Comparison of ENCODE assay signal across 13 mouse cellular contexts in genomic region chr1:135475571-135475895, GRCm38 (mm10). TPM values are rescaled to one million over a fixed set of nuclear protein-coding genes. Genes with fewer than 3 reads are reported as not detected.
DNase-seq lines count a peak whose midpoint lies in the region; ATAC-seq and TF ChIP-seq lines count a peak whose summit lies in the region.
"Had no signal": no experiment of that assay in that cellular context is flagged by ENCODE, and none has a peak within 500 bp of the region (broad histone marks: within the 10 kb centered on the region; RNA-seq: fewer than 3 reads in every experiment).

No protein-coding gene starts in this region.

- no peak for ATAC-seq in forebrain, postnatal 0 days
- no peak for ATAC-seq in forebrain, embryonic 13.5 days
- ATAC-seq in kidney, postnatal 0 days (replicated peaks; ENCODE audit: low FRiP score, low read depth), result no peak
- ATAC-seq in hindbrain, embryonic 14.5 days (ENCODE audit: low FRiP score), result no peak
- ATAC-seq: inflammation-experienced regulatory T-cells, adult 6 months had no signal

- no peak overlapping the region for H3K4me3 ChIP-seq in forebrain, postnatal 0 days (ENCODE audit: low read depth, low read length)
- H3K4me3 ChIP-seq in forebrain, embryonic 13.5 days, result no peak overlapping the region
- H3K4me3 ChIP-seq in kidney, postnatal 0 days (replicated peaks; ENCODE audit: low read depth, low read length), result no peak overlapping the region
- H3K4me3 ChIP-seq in kidney, adult 2 months (ENCODE audit: insufficient read depth, low read depth, low read length), result no peak overlapping the region
- no peak overlapping the region for H3K4me3 ChIP-seq in ES-Bruce4 (ENCODE audit: low read depth, low read length)
- H3K4me3 ChIP-seq in hindbrain, embryonic 14.5 days (replicated peaks; ENCODE audit: low read length), result no peak overlapping the region
- H3K4me3 ChIP-seq: embryonic facial prominence, embryonic 13.5 days had no signal

- no peak overlapping the region for H3K4me2 ChIP-seq in forebrain, postnatal 0 days (ENCODE audit: low read depth)
- H3K4me2 ChIP-seq in forebrain, embryonic 13.5 days, result no peak overlapping the region
- 0 out of 2 replicates have a peak overlapping the region, but pooled peaks have one; percentile 13 for H3K4me2 ChIP-seq in kidney, postnatal 0 days (ENCODE audit: low read length)
- no peak overlapping the region for H3K4me2 ChIP-seq in hindbrain, embryonic 14.5 days (replicated peaks)
- H3K4me2 ChIP-seq: embryonic facial prominence, embryonic 13.5 days had no signal

- peak; percentile 12; the same call in 1 of the 2 replicates for TF ChIP-seq CTCF in forebrain, postnatal 0 days (IDR thresholded peaks at IDR 0.05; ENCODE audit: low read depth)
- TF ChIP-seq CTCF in kidney, postnatal 0 days (IDR thresholded peaks at IDR 0.05; ENCODE audit: low read depth), result peak; percentile 35; the same call in 1 of the 2 replicates
- no peak for TF ChIP-seq CTCF in kidney, adult 2 months (conservative IDR thresholded peaks at IDR 0.05; ENCODE audit: insufficient read depth, insufficient read length, low read depth, low read length)
- peak; percentile 34 for TF ChIP-seq CTCF in ES-Bruce4 (IDR thresholded peaks at IDR 0.05; ENCODE audit: low read depth, low read length)

- H3K4me1 ChIP-seq in forebrain, postnatal 0 days (ENCODE audit: insufficient read depth), result no peaks in the 10 kb centered on the region
- 0 out of 2 replicates have a peak, but pooled peaks cover 5% of the 10 kb centered on the region for H3K4me1 ChIP-seq in forebrain, embryonic 13.5 days
- no peaks in the 10 kb centered on the region; the same call in 1 of the 2 replicates for H3K4me1 ChIP-seq in kidney, postnatal 0 days (replicated peaks; ENCODE audit: insufficient read depth, low read length)
- H3K4me1 ChIP-seq in kidney, adult 2 months (ENCODE audit: control insufficient read depth, insufficient read depth, low read length), result no peaks in the 10 kb centered on the region
- peaks cover 6% of the 10 kb centered on the region for H3K4me1 ChIP-seq in ES-Bruce4 (ENCODE audit: control insufficient read depth, insufficient read depth, low read length)
- H3K4me1 ChIP-seq in hindbrain, embryonic 14.5 days (replicated peaks; ENCODE audit: control insufficient read depth, insufficient read depth, low read length), result peaks cover 7% of the 10 kb centered on the region

- H3K9me3 ChIP-seq in forebrain, postnatal 0 days (ENCODE audit: low read length), result no peaks in the 10 kb centered on the region
- no peaks in the 10 kb centered on the region for H3K9me3 ChIP-seq in forebrain, embryonic 13.5 days (replicated peaks)
- H3K9me3 ChIP-seq in kidney, postnatal 0 days (replicated peaks; ENCODE audit: low read length), result no peaks in the 10 kb centered on the region
- no peaks in the 10 kb centered on the region for H3K9me3 ChIP-seq in ES-Bruce4 (replicated peaks; ENCODE audit: control insufficient read depth, insufficient read depth, low read length, poor library complexity, severe bottlenecking)
- no peaks in the 10 kb centered on the region for H3K9me3 ChIP-seq in hindbrain, embryonic 14.5 days (ENCODE audit: control insufficient read depth, low read length)
- H3K9me3 ChIP-seq: embryonic facial prominence, embryonic 13.5 days had no signal

- peaks cover 19% of the 10 kb centered on the region for H3K36me3 ChIP-seq in forebrain, postnatal 0 days (ENCODE audit: insufficient read depth)
- peaks cover 21% of the 10 kb centered on the region for H3K36me3 ChIP-seq in forebrain, embryonic 13.5 days (ENCODE audit: poor library complexity, severe bottlenecking)
- H3K36me3 ChIP-seq in kidney, postnatal 0 days (ENCODE audit: insufficient read depth, low read length), result peaks cover 5% of the 10 kb centered on the region
- no peaks in the 10 kb centered on the region for H3K36me3 ChIP-seq in kidney, adult 2 months (ENCODE audit: control insufficient read depth, insufficient read depth, low read length)
- peaks cover 5% of the 10 kb centered on the region for H3K36me3 ChIP-seq in ES-Bruce4 (ENCODE audit: control insufficient read depth, insufficient read depth, low read length, poor library complexity, severe bottlenecking)
- peaks cover 31% of the 10 kb centered on the region for H3K36me3 ChIP-seq in hindbrain, embryonic 14.5 days (replicated peaks; ENCODE audit: control insufficient read depth, insufficient read depth)

- H3K27ac ChIP-seq in forebrain, postnatal 0 days (ENCODE audit: low read depth, low read length), result no peak overlapping the region
- H3K27ac ChIP-seq in forebrain, embryonic 13.5 days, result no peak overlapping the region
- peak overlapping the region; percentile 55; the same call in 1 of the 2 replicates for H3K27ac ChIP-seq in kidney, postnatal 0 days
- H3K27ac ChIP-seq in kidney, adult 2 months (ENCODE audit: insufficient read depth, low read depth, low read length), result no peak overlapping the region
- no peak overlapping the region for H3K27ac ChIP-seq in ES-Bruce4 (ENCODE audit: insufficient read depth, low read length)
- peak overlapping the region; percentile 49; the same call in 1 of the 2 replicates for H3K27ac ChIP-seq in hindbrain, embryonic 14.5 days
- H3K27ac ChIP-seq: embryonic facial prominence, embryonic 13.5 days had no signal

- no peak for TF ChIP-seq POLR2A in kidney, adult 2 months (IDR thresholded peaks at IDR 0.05; ENCODE audit: low read depth, low read length)
- TF ChIP-seq POLR2A in ES-Bruce4 (IDR thresholded peaks at IDR 0.05; ENCODE audit: insufficient read depth, low read length), result no peak

- WGBS in forebrain, postnatal 0 days, result 89% methylated on average over 7 of the region's 7 CpGs
- 91% methylated on average over 7 of the region's 7 CpGs for WGBS in forebrain, embryonic 13.5 days
- WGBS in kidney, postnatal 0 days, result 65% methylated on average over 7 of the region's 7 CpGs
- 77% methylated on average over 7 of the region's 7 CpGs for WGBS in kidney, adult 2 months
- WGBS in hindbrain, embryonic 14.5 days, result 84% methylated on average over 7 of the region's 7 CpGs

- no peak overlapping the region for H3K9ac ChIP-seq in forebrain, postnatal 0 days
- H3K9ac ChIP-seq in forebrain, embryonic 13.5 days, result no peak overlapping the region
- no peak overlapping the region for H3K9ac ChIP-seq in kidney, postnatal 0 days (ENCODE audit: low read depth, low read length)
- no peak overlapping the region for H3K9ac ChIP-seq in ES-Bruce4 (ENCODE audit: low read depth, poor library complexity, severe bottlenecking)
- H3K9ac ChIP-seq in hindbrain, embryonic 14.5 days, result no peak overlapping the region
- H3K9ac ChIP-seq: embryonic facial prominence, embryonic 13.5 days had no signal

- TF ChIP-seq EP300 in ES-Bruce4 (IDR thresholded peaks at IDR 0.05; ENCODE audit: insufficient read depth, low read depth, low read length), result no peak

- H3K27me3 ChIP-seq in forebrain, postnatal 0 days (ENCODE audit: insufficient read depth, low read length), result no peaks in the 10 kb centered on the region
- no peaks in the 10 kb centered on the region for H3K27me3 ChIP-seq in forebrain, embryonic 13.5 days
- H3K27me3 ChIP-seq in kidney, postnatal 0 days (ENCODE audit: insufficient read depth, low read length), result no peaks in the 10 kb centered on the region
- no peaks in the 10 kb centered on the region for H3K27me3 ChIP-seq in kidney, adult 2 months (replicated peaks; ENCODE audit: control insufficient read depth, insufficient read depth, low read length)
- no peaks in the 10 kb centered on the region for H3K27me3 ChIP-seq in ES-Bruce4 (ENCODE audit: control insufficient read depth, insufficient read depth, low read length, poor library complexity, severe bottlenecking)
- no peaks in the 10 kb centered on the region for H3K27me3 ChIP-seq in hindbrain, embryonic 14.5 days (ENCODE audit: control insufficient read depth, insufficient read depth, low read length)
- H3K27me3 ChIP-seq: embryonic facial prominence, embryonic 13.5 days had no signal

- no peak for DNase-seq in forebrain, postnatal 0 days
- no peak for DNase-seq in kidney, postnatal 0 days (ENCODE audit: low spot score)
- DNase-seq in kidney, adult 2 months, result no peak
- no peak for DNase-seq in hindbrain, embryonic 14.5 days (ENCODE audit: low spot score)
- DNase-seq in cerebellum, postnatal 14 days, result no peak
- DNase-seq: adrenal gland, adult 8-10 months; B cell, adult 2 months; cerebellum, adult 8-10 months; gastrocnemius, postnatal 25 days had no signal

RNA-seq across cellular contexts. Expression of gene Ipo9, which starts 45.2 kb away (rescaled TPM):
- total RNA-seq in forebrain, postnatal 0 days (2014; rRNA removed), result 85.2 and 95.0 TPM in 2 replicates
- polyA plus RNA-seq in forebrain, postnatal 0 days (2015; fragmentation: Nextera tagmentation; extraction: Ambion mirVana), result 53.1 and 76.6 TPM in 2 replicates
- polyA plus RNA-seq in forebrain, embryonic 13.5 days (2015; fragmentation: Nextera tagmentation; extraction: Ambion mirVana), result 149 and 167 TPM in 2 replicates
- polyA plus RNA-seq in kidney, postnatal 0 days (2015; fragmentation: Nextera tagmentation; extraction: Ambion mirVana), result 53.1 and 65.4 TPM in 2 replicates
- 58.3 and 73.9 TPM in 2 replicates for polyA plus RNA-seq in kidney, adult 2 months (2012; rRNA removed)
- polyA plus RNA-seq in ES-Bruce4 (2011; ENCODE audit: insufficient read depth, insufficient read length, low read depth, missing spikeins), result 123 and 137 TPM in 2 replicates
- 115 and 118 TPM in 2 replicates for polyA plus RNA-seq in hindbrain, embryonic 14.5 days (2014; fragmentation: Nextera tagmentation; extraction: Ambion mirVana)

Comparison
In these comparisons a context has a peak if more than half of its experiments do, and no peak if none do; other contexts are left out.
1. H3K27ac ChIP-seq: peak in kidney, postnatal 0 days (single experiment) and hindbrain, embryonic 14.5 days (single experiment); none in forebrain, postnatal 0 days (single experiment), forebrain, embryonic 13.5 days (single experiment), kidney, adult 2 months (single experiment) and ES-Bruce4 (single experiment).